Mouse (Mus musculus): ENCODE measurements around the gene Tmem11.
"Not testable (repeated sequence)": the region's sequence is repeated elsewhere in the genome, so short reads cannot be mapped to it uniquely, and the experiment has no call there.

The Tmem11 gene

DNA sequence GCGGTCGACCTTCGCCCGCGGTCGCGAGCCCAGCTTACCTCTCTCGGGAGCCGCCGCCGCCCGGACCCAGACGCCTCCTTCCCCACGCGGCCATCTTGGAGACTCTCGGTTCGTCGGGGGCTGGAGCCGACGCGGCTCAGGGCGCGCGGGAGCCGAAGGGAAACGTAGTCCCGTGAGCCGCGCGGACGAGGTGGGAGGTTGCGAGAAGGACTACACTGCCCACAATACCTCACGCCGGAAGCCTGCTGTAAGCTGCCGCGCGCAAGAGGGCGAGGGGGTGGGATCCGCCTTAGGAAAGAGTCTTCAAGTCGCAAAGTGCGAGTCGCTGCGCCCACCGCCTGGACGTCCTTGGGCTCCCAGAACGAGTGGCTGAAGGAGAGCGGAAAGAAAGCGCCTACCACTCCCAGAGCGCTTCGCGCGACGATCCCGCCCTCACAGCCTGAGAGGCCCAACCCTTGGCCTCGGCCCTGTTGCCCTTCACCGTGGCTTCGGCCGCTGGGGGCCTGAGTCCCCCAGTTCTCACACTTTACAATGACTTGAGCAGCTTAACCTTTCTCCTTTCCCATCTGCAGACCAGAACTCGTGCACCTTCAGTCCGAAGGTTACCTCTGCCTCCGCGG is at the start of gene Tmem11:
Gene Tmem11, minus strand, starts transcription at position 598 of the 620 bp plus-strand sequence.
- DNase-seq, result peak; percentile 98

- peak; percentile 96 for DNase-seq
Observed at GRCm38 (mm10) chr11:60927264-60927663, 48.2 kb upstream of the Tmem11 start.

- DNase-seq, result no peak
Observed at GRCm38 (mm10) chr11:60924981-60925380, 45.9 kb upstream of the Tmem11 start.

GRCm38 (mm10) chr11:60924498-60924897 is 45.4 kb upstream of the Tmem11 start:
- no peak for DNase-seq

GRCm38 (mm10) chr11:60922964-60923363 is 43.9 kb upstream of the Tmem11 start:
- no peak for DNase-seq

- DNase-seq, result no peak
Observed at GRCm38 (mm10) chr11:60922195-60922594, 43.1 kb upstream of the Tmem11 start.

DNA sequence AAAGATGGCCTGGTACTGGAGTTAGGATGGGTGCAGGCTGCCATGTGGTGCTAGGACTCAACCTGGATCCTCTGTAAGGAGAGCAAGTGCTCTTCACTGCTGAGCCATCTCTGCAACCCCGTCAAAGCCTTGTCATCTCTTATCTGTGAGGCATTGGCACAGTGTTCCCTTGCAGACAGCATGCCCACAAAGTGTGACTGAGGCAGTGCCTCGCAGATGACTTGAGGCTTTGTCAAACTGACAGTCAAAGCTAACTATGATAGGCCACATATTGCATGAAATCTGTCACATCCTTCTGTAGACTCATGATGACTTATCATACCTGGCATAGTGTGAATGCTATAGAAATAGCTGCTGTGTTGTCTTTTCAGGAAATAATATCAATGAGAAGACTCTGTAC is 40.9 kb upstream of the Tmem11 start:
- DNase-seq, result no peak

DNA sequence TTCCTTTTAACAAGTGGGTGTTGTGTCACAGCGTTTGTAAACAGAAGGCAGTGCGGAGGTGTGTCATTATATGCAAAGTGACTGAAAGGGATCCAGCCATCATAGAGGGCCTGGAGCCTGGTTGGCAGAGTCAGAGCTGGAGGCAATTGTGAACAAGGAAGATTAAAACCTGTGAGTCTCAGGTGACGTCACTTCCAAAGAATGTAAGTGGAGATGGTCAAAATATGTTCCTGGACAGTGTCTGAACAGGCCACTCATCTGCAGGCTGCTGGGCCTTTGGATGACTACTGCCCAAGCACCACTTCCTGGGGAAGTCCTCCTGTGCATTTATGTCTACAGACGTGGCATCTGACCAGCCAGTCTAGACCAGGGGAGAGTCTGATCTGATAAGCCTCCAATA is 36.1 kb upstream of the Tmem11 start:
- no peak for DNase-seq

- DNase-seq, result no peak
Observed at GRCm38 (mm10) chr11:60914491-60914890, 35.4 kb upstream of the Tmem11 start, which contains the start of gene Natd1. Natd1 (minus strand) TSS chr11:60914750.

GRCm38 (mm10) chr11:60913301-60914196 is 34.5 kb upstream of the Tmem11 start:
- DNase-seq, result peak; percentile 95

- no peak for DNase-seq
Observed at GRCm38 (mm10) chr11:60912525-60912973, 33.5 kb upstream of the Tmem11 start.

DNA sequence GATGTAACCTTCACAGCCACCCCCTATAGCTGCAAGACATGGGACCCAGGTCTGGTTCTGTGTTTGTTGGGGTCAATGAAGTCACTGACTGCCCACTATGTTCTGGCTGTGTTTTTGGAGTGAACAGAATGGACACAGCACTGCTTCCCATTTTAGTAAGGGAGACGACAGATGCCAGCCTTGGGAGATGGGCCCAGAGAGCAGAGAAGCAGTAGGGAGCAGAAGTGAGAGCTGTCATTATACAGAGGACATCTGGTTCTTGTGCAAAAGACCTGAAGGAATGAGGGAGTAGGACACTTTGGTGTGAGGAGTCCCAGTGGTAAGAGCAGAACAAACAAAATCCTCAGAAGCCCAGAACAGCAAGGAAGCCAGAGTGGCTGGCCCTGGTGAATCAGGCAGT is 30.6 kb upstream of the Tmem11 start:
- DNase-seq, result no peak

- DNase-seq, result peak; percentile 45
Observed at GRCm38 (mm10) chr11:60908073-60908472, 29.0 kb upstream of the Tmem11 start.

- DNase-seq, result no peak
Observed at GRCm38 (mm10) chr11:60906449-60906848, 27.4 kb upstream of the Tmem11 start.

- DNase-seq, result no peak
Observed at GRCm38 (mm10) chr11:60905407-60906120, 26.5 kb upstream of the Tmem11 start.

- no peak for DNase-seq
Observed at GRCm38 (mm10) chr11:60903661-60904061, 24.6 kb upstream of the Tmem11 start.

DNA sequence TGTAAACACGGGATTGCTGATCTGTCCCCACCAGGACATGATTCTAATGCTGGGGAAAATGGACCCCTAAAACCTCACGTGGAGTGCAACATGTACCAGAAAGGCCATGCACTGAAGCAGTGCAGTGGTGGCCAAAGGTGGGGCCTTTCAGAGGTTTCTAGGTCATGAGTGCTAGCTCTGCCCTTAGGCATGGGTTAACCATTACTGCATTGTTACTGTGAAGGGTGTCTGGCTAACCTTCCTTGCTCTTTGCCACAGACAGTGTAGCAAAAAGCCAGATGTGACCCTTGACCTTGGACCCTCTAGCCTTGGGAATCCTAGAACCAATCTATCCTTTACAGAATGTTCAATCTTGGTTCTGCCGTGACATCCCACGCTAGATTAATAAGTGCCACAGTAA is 23.4 kb upstream of the Tmem11 start:
- no peak for DNase-seq

DNA sequence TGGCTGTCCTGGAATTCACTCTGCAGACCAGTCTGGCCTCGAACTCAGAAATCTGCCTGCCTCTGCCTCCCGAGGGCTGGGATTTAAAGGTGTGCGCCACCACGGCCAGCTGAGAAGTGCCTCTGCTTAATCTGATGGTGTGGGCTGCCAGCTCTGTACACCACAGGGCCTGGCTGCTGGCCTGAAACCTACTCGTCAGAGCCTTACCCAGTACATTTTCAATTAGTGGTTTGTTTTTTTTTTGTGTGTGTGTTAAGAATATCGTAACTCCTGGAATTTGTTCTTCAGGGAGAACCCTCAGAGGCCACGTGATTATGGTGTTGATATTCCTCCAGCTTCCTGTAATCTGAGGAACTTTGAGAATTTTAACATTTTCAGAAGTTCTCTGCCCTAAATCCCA is 22.9 kb upstream of the Tmem11 start:
- DNase-seq, result no peak

- DNase-seq, result no peak
Observed at GRCm38 (mm10) chr11:60895915-60896314, 16.8 kb upstream of the Tmem11 start.

GRCm38 (mm10) chr11:60890744-60891143 is 11.7 kb upstream of the Tmem11 start:
- no peak for DNase-seq

DNA sequence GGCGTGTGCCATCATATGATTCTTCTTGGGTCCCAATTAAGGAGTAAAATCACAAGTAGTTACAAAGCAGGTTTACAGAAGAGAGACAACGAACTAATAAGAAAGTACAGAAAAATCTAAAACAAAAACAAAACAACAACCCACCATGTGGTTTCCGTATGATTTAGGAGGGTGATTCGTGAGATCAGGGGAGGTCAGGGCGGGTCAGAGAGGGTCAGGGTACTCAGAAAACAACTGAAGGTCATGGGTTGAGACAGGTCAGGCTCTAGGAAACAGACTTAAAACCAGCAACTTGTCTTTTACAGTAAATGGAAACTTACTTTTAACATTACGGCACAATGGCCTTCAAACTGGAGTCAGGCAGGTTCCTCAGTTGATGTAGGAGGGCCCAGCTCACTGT is 11.2 kb upstream of the Tmem11 start:
- DNase-seq, result no peak

DNA sequence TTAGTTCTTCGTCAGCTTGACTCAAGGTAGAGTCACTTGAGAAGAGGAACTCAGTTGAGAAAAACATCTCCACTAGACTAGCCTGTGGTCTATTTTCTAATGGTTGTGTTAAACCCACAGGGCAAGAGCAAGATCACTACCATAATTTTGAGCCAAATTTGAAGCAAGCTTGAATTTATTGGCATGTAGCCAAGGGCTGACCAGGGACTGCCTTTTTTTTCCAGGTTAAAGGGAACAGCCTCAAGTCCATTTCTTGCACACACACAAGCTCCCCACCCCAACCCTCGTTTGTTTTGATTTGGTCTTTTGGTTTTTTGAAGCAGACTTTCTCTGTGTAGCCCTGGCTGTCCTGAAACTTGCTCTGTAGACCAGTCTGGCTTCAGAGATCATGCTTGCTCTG is 10.8 kb upstream of the Tmem11 start:
- no peak for DNase-seq

- DNase-seq, result not testable (repeated sequence)
Observed at GRCm38 (mm10) chr11:60886986-60887385, 7.9 kb upstream of the Tmem11 start.

Measured in lung, postnatal 10 days (tissue).